Mouse (Mus musculus): ENCODE measurements at regions not wholly inside any gene's neighbourhood (a gene's known extent, or its start where the extent isn't known, plus 50 kb on each side); places are given as distances from the start of the nearest gene placed in this dataset.

GRCm38 (mm10) chr6:52481975-52482374 lies 158.2 kb downstream of the Hibadh start:
- DNase-seq (ENCODE audit: low read depth, low spot score) = no peak

- DNase-seq (ENCODE audit: low read depth, low spot score) = no peak
Observed at GRCm38 (mm10) chr6:52486146-52486545, 154.0 kb downstream of the Hibadh start.

DNA sequence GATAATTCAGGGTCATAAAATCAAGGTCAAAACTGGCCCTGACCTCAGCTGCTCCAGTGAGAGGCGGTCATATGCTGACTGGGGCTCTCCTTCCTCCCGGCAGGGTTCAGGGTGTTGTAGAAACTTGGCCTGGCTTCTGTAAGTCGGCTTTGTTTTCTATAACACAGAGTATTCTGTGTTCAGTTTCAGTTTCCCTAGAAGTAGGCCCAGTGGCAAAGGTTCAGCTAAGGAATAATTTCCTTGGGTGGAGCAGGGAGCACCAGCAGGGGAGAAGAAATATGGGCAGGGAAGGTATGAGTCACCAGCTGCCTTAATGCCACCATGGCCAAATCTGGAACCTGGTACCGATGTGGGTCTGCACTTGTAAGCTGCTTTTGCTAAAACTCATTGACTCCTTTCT lies 153.5 kb downstream of the Hibadh start:
- DNase-seq (ENCODE audit: low read depth, low spot score) = no peak

DNA sequence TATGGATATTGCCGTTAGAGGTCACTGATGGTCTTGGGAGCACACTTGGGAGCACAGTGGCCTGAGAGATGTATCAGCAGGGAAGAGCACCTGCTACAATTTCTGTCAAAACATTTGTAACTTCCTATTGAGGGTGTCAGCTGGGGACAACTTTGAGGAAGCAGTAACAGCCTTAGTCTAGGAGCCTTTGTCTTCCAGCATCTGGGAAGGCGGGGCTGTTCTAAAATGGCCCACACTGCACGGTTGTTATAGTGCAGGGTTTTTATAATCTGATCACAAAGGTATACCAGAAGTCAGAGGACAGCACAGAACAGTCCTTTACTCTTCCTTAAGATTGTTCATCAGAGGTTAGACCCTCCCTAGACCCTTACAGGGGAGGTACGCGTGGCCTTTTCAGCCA lies 152.3 kb downstream of the Hibadh start:
- DNase-seq (ENCODE audit: low read depth, low spot score) = no peak

- DNase-seq (ENCODE audit: low read depth, low spot score) = peak; percentile 61
Observed at GRCm38 (mm10) chr6:52490264-52490775, 149.9 kb downstream of the Hibadh start.

- no peak for DNase-seq (ENCODE audit: low read depth, low spot score)
Observed at GRCm38 (mm10) chr6:52495301-52495700, 144.9 kb downstream of the Hibadh start.

DNA sequence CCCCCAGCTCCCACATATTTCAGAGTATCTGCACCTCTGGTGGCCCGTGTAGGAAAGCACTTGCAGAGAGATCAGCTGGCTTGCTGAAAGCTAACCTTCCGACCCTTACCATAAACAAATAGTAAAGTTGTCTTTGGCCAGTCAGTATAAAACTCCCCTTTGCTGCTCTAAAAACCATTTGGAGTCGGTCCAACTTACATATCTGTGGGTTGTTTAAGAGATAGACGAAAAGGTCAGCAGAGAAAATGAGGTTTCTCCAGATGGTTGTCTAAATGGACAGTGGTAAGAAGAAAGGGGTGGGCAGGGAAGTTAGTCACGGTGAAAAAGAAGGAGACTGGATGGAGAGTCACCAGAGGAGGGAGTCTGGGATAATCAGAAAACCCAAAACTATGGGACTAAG lies 144.3 kb downstream of the Hibadh start:
- DNase-seq (ENCODE audit: low read depth, low spot score) = no peak
